Mouse (Mus musculus): ENCODE measurements around the gene Hps1. TPM values are rescaled to one million over a fixed set of nuclear protein-coding genes. Genes with fewer than 3 reads are reported as not detected.

Gene Hps1
- polyA plus RNA-seq, 1 experiment, result 13.2 TPM

- Histone ChIP-seq H3K27me3 (ENCODE audit: control insufficient read depth, insufficient read depth, low read length, poor library complexity, severe bottlenecking) (no peaks in the 10 kb centered on the region), H3K9ac (ENCODE audit: low read depth, poor library complexity, severe bottlenecking) (no peak overlapping the region), H3K27ac (ENCODE audit: insufficient read depth, low read length) (no peak overlapping the region), H3K4me1 (ENCODE audit: control insufficient read depth, insufficient read depth, low read length) (peaks cover 4% of the 10 kb centered on the region), H3K36me3 (ENCODE audit: control insufficient read depth, insufficient read depth, low read length, poor library complexity, severe bottlenecking) (no peaks in the 10 kb centered on the region), H3K4me3 (ENCODE audit: low read depth, low read length) (no peak overlapping the region), H3K9me3 (replicated peaks; ENCODE audit: control insufficient read depth, insufficient read depth, low read length, poor library complexity, severe bottlenecking) (no peaks in the 10 kb centered on the region)
- no peak for TF ChIP-seq POLR2A (IDR thresholded peaks at IDR 0.05; ENCODE audit: insufficient read depth, low read length)
- no peak for TF ChIP-seq EP300 (IDR thresholded peaks at IDR 0.05; ENCODE audit: insufficient read depth, low read depth, low read length)
- no peak for TF ChIP-seq CTCF (IDR thresholded peaks at IDR 0.05; ENCODE audit: low read depth, low read length)
Measured at GRCm38 (mm10) chr19:42743261-42743660, 36.5 kb downstream of the Hps1 start.

DNA sequence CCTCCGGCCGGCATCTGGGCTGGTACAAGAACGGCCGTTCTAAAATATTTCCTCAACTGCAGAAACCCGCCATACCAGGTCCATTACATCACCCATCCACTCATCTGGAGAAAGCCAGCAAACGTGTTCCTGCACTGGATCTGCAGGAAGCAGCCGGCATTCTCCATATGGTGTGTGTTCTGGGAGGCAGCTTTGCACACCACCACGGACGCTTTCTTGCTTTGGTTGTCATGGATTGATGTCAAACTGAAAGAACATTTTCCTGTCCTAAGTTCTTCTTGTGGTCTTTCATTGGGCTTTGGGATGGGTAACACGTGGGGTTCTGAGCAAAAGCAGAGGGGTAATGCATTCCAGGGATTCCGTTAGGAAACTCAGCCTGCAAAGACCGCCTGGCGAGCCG, 37.9 kb downstream of the Hps1 start:
- no peak for TF ChIP-seq POLR2A (IDR thresholded peaks at IDR 0.05; ENCODE audit: insufficient read depth, low read length)
- TF ChIP-seq CTCF (IDR thresholded peaks at IDR 0.05; ENCODE audit: low read depth, low read length), result no peak
- TF ChIP-seq EP300 (IDR thresholded peaks at IDR 0.05; ENCODE audit: insufficient read depth, low read depth, low read length), result no peak
- Histone ChIP-seq H3K27me3 (ENCODE audit: control insufficient read depth, insufficient read depth, low read length, poor library complexity, severe bottlenecking) (no peaks in the 10 kb centered on the region), H3K9me3 (replicated peaks; ENCODE audit: control insufficient read depth, insufficient read depth, low read length, poor library complexity, severe bottlenecking) (no peaks in the 10 kb centered on the region), H3K9ac (ENCODE audit: low read depth, poor library complexity, severe bottlenecking) (no peak overlapping the region), H3K4me1 (ENCODE audit: control insufficient read depth, insufficient read depth, low read length) (peaks cover 4% of the 10 kb centered on the region), H3K36me3 (ENCODE audit: control insufficient read depth, insufficient read depth, low read length, poor library complexity, severe bottlenecking) (no peaks in the 10 kb centered on the region), H3K4me3 (ENCODE audit: low read depth, low read length) (no peak overlapping the region), H3K27ac (ENCODE audit: insufficient read depth, low read length) (no peak overlapping the region)

- no peak for TF ChIP-seq POLR2A (IDR thresholded peaks at IDR 0.05; ENCODE audit: insufficient read depth, low read length)
- H3K36me3 ChIP-seq (ENCODE audit: control insufficient read depth, insufficient read depth, low read length, poor library complexity, severe bottlenecking), result no peaks in the 10 kb centered on the region
- H3K4me3 ChIP-seq (ENCODE audit: low read depth, low read length), result no peak overlapping the region
- peaks cover 4% of the 10 kb centered on the region for H3K4me1 ChIP-seq (ENCODE audit: control insufficient read depth, insufficient read depth, low read length)
- H3K27ac ChIP-seq (ENCODE audit: insufficient read depth, low read length), result no peak overlapping the region
- H3K9ac ChIP-seq (ENCODE audit: low read depth, poor library complexity, severe bottlenecking), result no peak overlapping the region
- no peaks in the 10 kb centered on the region for H3K27me3 ChIP-seq (ENCODE audit: control insufficient read depth, insufficient read depth, low read length, poor library complexity, severe bottlenecking)
- no peaks in the 10 kb centered on the region for H3K9me3 ChIP-seq (replicated peaks; ENCODE audit: control insufficient read depth, insufficient read depth, low read length, poor library complexity, severe bottlenecking)
Measured at GRCm38 (mm10) chr19:42740163-42740899, 39.4 kb downstream of the Hps1 start.

- H3K36me3 ChIP-seq (ENCODE audit: control insufficient read depth, insufficient read depth, low read length, poor library complexity, severe bottlenecking), result no peaks in the 10 kb centered on the region
- TF ChIP-seq CTCF (IDR thresholded peaks at IDR 0.05; ENCODE audit: low read depth, low read length) (no peak), POLR2A (IDR thresholded peaks at IDR 0.05; ENCODE audit: insufficient read depth, low read length) (no peak), EP300 (IDR thresholded peaks at IDR 0.05; ENCODE audit: insufficient read depth, low read depth, low read length) (no peak)
- no peak overlapping the region for H3K27ac ChIP-seq (ENCODE audit: insufficient read depth, low read length)
Measured at GRCm38 (mm10) chr19:42739734-42740133, 40.0 kb downstream of the Hps1 start.

DNA sequence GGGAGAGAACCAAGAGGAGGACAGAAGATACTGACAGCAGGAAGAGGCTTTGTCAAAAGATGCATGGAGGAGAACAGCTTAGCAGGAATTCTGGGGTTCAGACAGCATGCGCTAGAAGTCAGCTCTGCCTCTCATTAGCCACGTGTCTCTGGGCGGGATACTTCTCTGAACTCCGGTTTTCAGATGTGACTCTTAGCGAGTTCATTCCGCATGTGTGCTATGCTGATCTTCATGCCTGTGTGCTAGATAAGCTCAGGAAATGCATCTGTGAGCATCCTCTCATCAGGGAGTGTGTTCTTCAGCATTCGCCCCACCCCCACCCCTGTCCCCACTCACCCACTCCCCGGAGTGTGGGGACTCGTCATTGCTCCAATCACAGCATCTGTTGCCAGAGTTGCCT, 42.0 kb downstream of the Hps1 start:
- Histone ChIP-seq H3K9ac (ENCODE audit: low read depth, poor library complexity, severe bottlenecking) (no peak overlapping the region), H3K4me3 (ENCODE audit: low read depth, low read length) (no peak overlapping the region), H3K27me3 (ENCODE audit: control insufficient read depth, insufficient read depth, low read length, poor library complexity, severe bottlenecking) (no peaks in the 10 kb centered on the region), H3K4me1 (ENCODE audit: control insufficient read depth, insufficient read depth, low read length) (no peaks in the 10 kb centered on the region), H3K27ac (ENCODE audit: insufficient read depth, low read length) (no peak overlapping the region), H3K9me3 (replicated peaks; ENCODE audit: control insufficient read depth, insufficient read depth, low read length, poor library complexity, severe bottlenecking) (no peaks in the 10 kb centered on the region), H3K36me3 (ENCODE audit: control insufficient read depth, insufficient read depth, low read length, poor library complexity, severe bottlenecking) (no peaks in the 10 kb centered on the region)
- TF ChIP-seq EP300 (IDR thresholded peaks at IDR 0.05; ENCODE audit: insufficient read depth, low read depth, low read length) (no peak), CTCF (IDR thresholded peaks at IDR 0.05; ENCODE audit: low read depth, low read length) (no peak), POLR2A (IDR thresholded peaks at IDR 0.05; ENCODE audit: insufficient read depth, low read length) (no peak)

More at GRCm38 (mm10) chr19:42739734-42740133, 40.0 kb downstream of the Hps1 start:
- Histone ChIP-seq H3K9me3 (replicated peaks; ENCODE audit: control insufficient read depth, insufficient read depth, low read length, poor library complexity, severe bottlenecking) (no peaks in the 10 kb centered on the region), H3K9ac (ENCODE audit: low read depth, poor library complexity, severe bottlenecking) (no peak overlapping the region), H3K4me3 (ENCODE audit: low read depth, low read length) (no peak overlapping the region), H3K4me1 (ENCODE audit: control insufficient read depth, insufficient read depth, low read length) (peaks cover 1% of the 10 kb centered on the region), H3K27me3 (ENCODE audit: control insufficient read depth, insufficient read depth, low read length, poor library complexity, severe bottlenecking) (no peaks in the 10 kb centered on the region)

- Histone ChIP-seq H3K9ac (ENCODE audit: low read depth, poor library complexity, severe bottlenecking) (no peak overlapping the region), H3K4me1 (ENCODE audit: control insufficient read depth, insufficient read depth, low read length) (no peaks in the 10 kb centered on the region), H3K9me3 (replicated peaks; ENCODE audit: control insufficient read depth, insufficient read depth, low read length, poor library complexity, severe bottlenecking) (no peaks in the 10 kb centered on the region), H3K4me3 (ENCODE audit: low read depth, low read length) (no peak overlapping the region), H3K36me3 (ENCODE audit: control insufficient read depth, insufficient read depth, low read length, poor library complexity, severe bottlenecking) (no peaks in the 10 kb centered on the region), H3K27me3 (ENCODE audit: control insufficient read depth, insufficient read depth, low read length, poor library complexity, severe bottlenecking) (no peaks in the 10 kb centered on the region), H3K27ac (ENCODE audit: insufficient read depth, low read length) (no peak overlapping the region)
- TF ChIP-seq EP300 (IDR thresholded peaks at IDR 0.05; ENCODE audit: insufficient read depth, low read depth, low read length), result no peak
- TF ChIP-seq CTCF (IDR thresholded peaks at IDR 0.05; ENCODE audit: low read depth, low read length), result no peak
- TF ChIP-seq POLR2A (IDR thresholded peaks at IDR 0.05; ENCODE audit: insufficient read depth, low read length), result no peak
Measured at GRCm38 (mm10) chr19:42734982-42735381, 44.8 kb downstream of the Hps1 start.
